Mouse (Mus musculus): ENCODE measurements around the gene Nsun6.

Gene Nsun6

GRCm38 (mm10) chr2:15054945-15055637 is at the start of gene Nsun6:
TSS of gene Nsun6 (minus strand) at chr2:15055069.
- under 1% methylated on average over 75 of the region's 75 CpGs for WGBS

- 68% methylated on average over 1 of the region's 1 CpGs for WGBS
These were observed 49.5 kb upstream of the Nsun6 start for GRCm38 (mm10) chr2:15104386-15104785.

GRCm38 (mm10) chr2:15096514-15097090 is 41.7 kb upstream of the Nsun6 start:
- 39% methylated on average over 3 of the region's 3 CpGs for WGBS

GRCm38 (mm10) chr2:15087308-15087707 is 32.4 kb upstream of the Nsun6 start:
- 98% methylated on average over 1 of the region's 1 CpGs for WGBS

- WGBS = 100% methylated on average over 2 of the region's 2 CpGs
These were observed 28.8 kb upstream of the Nsun6 start for GRCm38 (mm10) chr2:15083702-15084101.

- 79% methylated on average over 5 of the region's 5 CpGs for WGBS
These were observed 12.2 kb upstream of the Nsun6 start for GRCm38 (mm10) chr2:15067091-15067490.

GRCm38 (mm10) chr2:15065447-15065846 is 10.6 kb upstream of the Nsun6 start:
- WGBS = 42% methylated on average over 2 of the region's 2 CpGs

- 74% methylated on average over 7 of the region's 7 CpGs for WGBS
These were observed 9.8 kb upstream of the Nsun6 start for GRCm38 (mm10) chr2:15064380-15065269.

GRCm38 (mm10) chr2:15063815-15064214 is 8.9 kb upstream of the Nsun6 start:
- 82% methylated on average over 1 of the region's 1 CpGs for WGBS

- 89% methylated on average over 3 of the region's 3 CpGs for WGBS
These were observed 6.0 kb upstream of the Nsun6 start for GRCm38 (mm10) chr2:15060856-15061255.

- 73% methylated on average over 5 of the region's 5 CpGs for WGBS
These were observed 3.4 kb upstream of the Nsun6 start for GRCm38 (mm10) chr2:15058227-15058626.

- WGBS = under 1% methylated on average over 15 of the region's 15 CpGs
These were observed 877 bp upstream of the Nsun6 start for GRCm38 (mm10) chr2:15055741-15056151.

- WGBS = 15% methylated on average over 10 of the region's 10 CpGs
These were observed 373 bp downstream of the Nsun6 start for GRCm38 (mm10) chr2:15054496-15054895.

- whole genome bisulfite sequencing = 6% methylated on average over 20 of the region's 20 CpGs
These were observed 5.6 kb downstream of the Nsun6 start, which contains the start of gene Arl5b for GRCm38 (mm10) chr2:15049117-15049873. TSS of gene Arl5b (plus strand) at chr2:15049395.

- WGBS = 47% methylated on average over 5 of the region's 5 CpGs
These were observed 14.5 kb downstream of the Nsun6 start for GRCm38 (mm10) chr2:15040326-15040725.

GRCm38 (mm10) chr2:15038705-15039104 is 16.2 kb downstream of the Nsun6 start:
- 73% methylated on average over 6 of the region's 6 CpGs for WGBS

- 88% methylated on average over 1 of the region's 1 CpGs for whole genome bisulfite sequencing
These were observed 27.1 kb downstream of the Nsun6 start for GRCm38 (mm10) chr2:15027816-15028215.

GRCm38 (mm10) chr2:15026817-15027216 is 28.1 kb downstream of the Nsun6 start:
- WGBS = 92% methylated on average over 3 of the region's 3 CpGs

- WGBS = 91% methylated on average over 1 of the region's 1 CpGs
These were observed 46.8 kb downstream of the Nsun6 start for GRCm38 (mm10) chr2:15008072-15008471.

- WGBS = 85% methylated on average over 3 of the region's 3 CpGs
These were observed 47.3 kb downstream of the Nsun6 start for GRCm38 (mm10) chr2:15007531-15007930.

- 79% methylated on average over 5 of the region's 5 CpGs for WGBS
These were observed 57.0 kb downstream of the Nsun6 start for GRCm38 (mm10) chr2:14997836-14998235.

GRCm38 (mm10) chr2:14996036-14996435 is 58.8 kb downstream of the Nsun6 start:
- WGBS = 59% methylated on average over 4 of the region's 4 CpGs

Measured in cerebral cortex, adult 2 months (tissue).